Mouse (Mus musculus) kidney, adult 18-20 months (tissue): ENCODE measurements around the gene Smurf1.

Experiments
- DNase-seq: peaks from one replicate; pipeline ENCODE4 v3.0.0; 2021

Gene Smurf1

GRCm38 (mm10) chr5:144952592-144952991 is 13.1 kb downstream of the Smurf1 start:
- no peak for DNase-seq

GRCm38 (mm10) chr5:144950428-144951051 is 15.1 kb downstream of the Smurf1 start:
- DNase-seq: no peak

DNA sequence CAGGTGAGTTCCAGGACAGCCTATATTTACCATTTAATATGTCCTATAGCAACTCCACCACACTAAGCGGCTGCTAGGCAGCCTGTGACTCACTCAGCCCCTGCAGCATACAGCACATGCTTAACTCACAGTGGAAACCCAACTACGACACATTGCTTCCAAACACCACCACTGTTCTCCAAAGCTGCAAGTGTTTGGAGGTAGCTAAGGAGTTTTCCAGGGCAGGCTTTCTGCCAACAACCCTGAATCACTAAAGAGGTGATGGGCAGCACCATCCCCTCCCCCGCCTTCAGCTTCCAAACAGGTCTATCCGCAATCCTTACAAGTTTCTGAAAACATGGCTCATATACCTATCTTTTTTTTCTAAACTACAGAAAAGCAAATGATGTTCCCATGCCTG is 15.8 kb downstream of the Smurf1 start:
- DNase-seq: no peak

DNA sequence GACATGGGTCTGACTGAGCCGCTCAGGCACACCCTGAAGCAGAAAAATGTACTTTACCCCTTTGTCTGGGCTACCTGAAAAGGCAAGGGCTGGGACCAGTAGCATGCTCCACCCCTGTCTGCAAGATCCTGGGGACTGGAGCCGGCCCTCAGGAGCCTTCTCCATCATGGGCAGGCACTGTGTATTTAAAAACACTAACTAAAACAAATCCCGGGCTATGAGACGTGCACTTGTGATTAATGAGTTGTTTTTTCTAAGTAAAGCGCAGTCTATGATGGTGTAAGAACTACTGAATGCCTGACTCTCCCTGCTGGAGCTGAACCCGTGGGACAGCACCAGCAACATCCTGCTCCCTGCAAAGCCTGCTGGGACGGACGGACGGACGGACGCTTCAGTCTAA is 17.2 kb downstream of the Smurf1 start:
- DNase-seq: no peak

DNA sequence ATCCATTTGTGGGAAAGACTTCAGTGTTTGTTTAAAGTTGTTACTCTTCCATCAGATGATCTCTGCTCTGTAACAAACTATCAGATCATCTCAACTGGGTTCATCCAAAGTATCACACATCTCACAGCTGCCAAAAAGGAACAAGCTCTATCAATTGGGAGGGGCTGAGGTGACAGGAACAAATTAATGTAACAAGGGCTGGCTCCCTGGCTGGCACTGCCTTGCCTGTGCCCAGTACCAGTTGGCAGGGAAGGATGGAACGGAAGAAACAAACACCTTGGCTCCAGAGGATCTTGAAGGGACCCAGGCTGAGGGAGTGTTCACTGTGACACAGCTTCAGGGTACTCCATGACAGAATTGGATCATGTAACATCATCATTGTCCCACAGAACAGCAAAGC is 17.6 kb downstream of the Smurf1 start:
- no peak for DNase-seq

- no peak for DNase-seq
Measured at GRCm38 (mm10) chr5:144946032-144946431, 19.6 kb downstream of the Smurf1 start.

- DNase-seq: no peak
Measured at GRCm38 (mm10) chr5:144944932-144945331, 20.7 kb downstream of the Smurf1 start.

- DNase-seq: no peak
Measured at GRCm38 (mm10) chr5:144944370-144944769, 21.3 kb downstream of the Smurf1 start.

- no peak for DNase-seq
Measured at GRCm38 (mm10) chr5:144943346-144943745, 22.3 kb downstream of the Smurf1 start.

GRCm38 (mm10) chr5:144942431-144942830 is 23.2 kb downstream of the Smurf1 start:
- DNase-seq: no peak

DNA sequence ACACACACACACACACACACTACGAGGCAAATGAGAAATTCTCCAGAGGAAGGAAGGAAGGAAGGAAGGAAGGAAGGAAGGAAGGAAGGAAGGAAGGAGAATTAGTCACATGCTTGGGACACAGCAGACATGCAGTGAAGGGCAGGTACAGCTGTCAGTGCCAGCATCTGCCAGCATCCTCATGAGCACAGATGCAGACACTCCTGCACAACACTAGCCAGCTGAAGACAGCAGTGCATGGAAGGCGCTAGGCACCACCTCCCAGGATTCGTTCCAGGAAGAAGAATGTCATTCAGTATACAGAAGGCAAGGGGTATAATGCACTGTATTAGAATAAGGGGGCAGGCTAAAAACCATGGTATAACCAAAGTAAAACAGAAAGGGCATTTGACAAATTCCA is 24.7 kb downstream of the Smurf1 start:
- DNase-seq: no peak

- DNase-seq: no peak
Measured at GRCm38 (mm10) chr5:144937304-144937703, 28.3 kb downstream of the Smurf1 start.

GRCm38 (mm10) chr5:144933486-144933885 is 32.2 kb downstream of the Smurf1 start:
- DNase-seq: no peak

DNA sequence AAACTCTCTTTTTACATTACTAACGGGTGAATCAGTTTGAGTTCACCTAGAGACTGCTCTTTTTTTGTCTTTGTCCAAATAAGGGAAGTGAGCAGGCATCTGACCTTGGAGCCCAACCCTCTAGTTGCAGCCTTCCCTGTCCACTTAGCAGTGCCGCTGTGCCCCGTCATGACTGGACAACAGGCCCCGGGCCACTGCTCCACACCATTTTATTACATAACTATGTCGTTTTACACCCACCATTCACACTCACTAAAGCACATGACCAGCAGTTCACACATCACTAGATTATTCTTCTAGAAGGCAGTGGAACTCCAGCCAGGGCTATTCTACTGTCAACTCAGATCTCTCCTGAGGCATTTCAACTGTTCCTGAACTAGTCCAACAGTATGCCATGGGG is 33.8 kb downstream of the Smurf1 start:
- no peak for DNase-seq

DNA sequence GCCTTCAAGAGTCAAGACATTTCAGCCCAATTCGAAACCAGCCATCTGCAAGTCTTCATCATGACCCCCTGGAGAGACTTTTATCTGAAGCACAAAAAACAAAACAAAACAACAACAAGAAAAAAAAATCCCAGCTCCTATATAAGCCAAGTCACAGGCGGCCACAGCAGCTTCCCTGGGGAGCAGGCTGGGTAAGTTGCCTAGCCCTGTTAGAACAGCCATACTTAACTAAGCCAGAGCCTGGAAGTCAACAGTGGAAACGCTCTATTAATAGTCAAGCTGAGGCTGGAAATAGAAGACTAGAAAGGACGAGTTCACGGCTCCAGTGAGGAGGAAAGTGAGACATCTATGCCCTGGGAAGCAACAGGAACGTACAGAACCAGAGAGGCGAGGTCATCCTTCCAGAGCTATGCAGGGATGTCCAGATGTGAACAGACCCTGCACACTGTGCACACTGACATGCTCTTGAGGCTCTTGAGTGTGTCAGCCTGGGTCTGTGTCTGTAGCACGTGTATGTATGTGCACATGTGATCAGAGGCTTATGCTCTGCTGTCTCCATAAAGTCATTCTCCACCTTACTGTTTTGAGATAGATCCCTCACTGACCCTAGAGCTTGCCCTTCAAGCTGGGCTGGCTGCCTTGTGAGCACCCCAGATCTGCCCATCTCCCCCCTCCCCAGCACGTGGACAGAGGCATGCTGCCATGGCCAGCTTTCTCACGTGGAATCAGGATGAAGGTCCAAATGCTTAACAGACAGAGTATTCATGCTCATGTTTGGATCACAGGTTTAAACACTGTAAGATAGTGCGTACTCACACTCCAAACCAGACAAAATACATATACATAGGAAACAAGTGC is 36.6 kb downstream of the Smurf1 start:
- DNase-seq: peak; percentile 25

GRCm38 (mm10) chr5:144926275-144926674 is 39.4 kb downstream of the Smurf1 start:
- DNase-seq: no peak

- DNase-seq: no peak
Measured at GRCm38 (mm10) chr5:144923351-144923750, 42.3 kb downstream of the Smurf1 start.

DNA sequence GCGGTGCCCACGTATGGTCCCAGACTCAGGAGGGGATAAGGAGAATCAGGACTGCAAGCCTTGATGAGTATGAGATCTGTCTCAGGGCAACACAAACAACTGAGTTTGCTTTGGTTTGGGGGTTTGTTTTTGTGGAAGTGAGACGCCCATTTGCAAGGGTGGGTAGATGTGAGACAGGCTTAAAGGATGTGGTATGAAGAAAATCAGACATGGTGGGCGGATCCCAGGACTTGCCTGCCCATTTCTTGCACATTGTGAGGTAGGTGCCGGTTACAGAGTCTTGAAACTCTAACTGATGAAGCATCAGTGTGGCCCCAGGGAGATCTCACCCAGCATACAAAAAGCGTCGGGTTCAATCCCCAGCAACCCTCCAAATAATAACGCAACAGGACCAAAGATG is 45.9 kb downstream of the Smurf1 start:
- no peak for DNase-seq

- DNase-seq: no peak
Measured at GRCm38 (mm10) chr5:144919194-144919593, 46.5 kb downstream of the Smurf1 start.

DNA sequence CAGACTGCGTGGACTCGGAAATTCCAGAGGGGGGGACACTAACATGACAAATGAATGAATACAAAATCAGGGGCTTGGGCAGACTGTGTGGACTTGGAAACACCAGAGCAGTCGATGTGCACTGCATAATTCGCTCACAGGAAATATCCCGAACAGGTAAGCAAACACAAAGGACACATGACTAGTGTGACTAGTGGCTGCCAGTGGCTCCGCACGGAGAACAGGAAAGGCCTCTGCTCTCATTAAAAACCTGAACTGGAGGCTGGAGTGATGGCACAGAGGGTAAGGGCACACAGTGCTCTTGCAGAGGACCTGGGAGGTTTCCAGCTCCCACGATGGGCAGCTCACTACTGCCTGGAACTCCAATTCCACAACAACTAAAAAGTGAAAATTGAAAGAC is 47.4 kb downstream of the Smurf1 start:
- DNase-seq: no peak

GRCm38 (mm10) chr5:144917172-144917571 is 48.5 kb downstream of the Smurf1 start:
- DNase-seq: no peak

DNA sequence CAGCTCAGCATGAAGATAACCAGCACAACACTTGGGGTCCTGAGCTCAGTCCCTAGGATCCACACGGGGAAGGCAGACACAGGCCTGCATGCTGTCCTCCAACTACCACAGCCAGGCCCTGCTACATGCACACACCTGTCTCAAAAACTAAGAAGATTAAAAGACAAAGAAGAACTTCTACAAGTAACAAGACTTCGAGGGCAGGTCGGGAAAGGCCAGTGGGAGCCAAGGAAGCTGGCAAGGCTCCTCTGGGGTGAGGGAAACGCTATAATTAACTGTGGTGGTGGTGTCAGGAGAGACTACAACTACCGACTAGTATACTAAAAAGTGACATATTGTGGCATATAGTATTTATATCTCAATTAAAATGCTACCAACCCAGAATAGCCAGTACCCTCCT is 49.8 kb downstream of the Smurf1 start:
- DNase-seq: no peak

- DNase-seq: no peak
Measured at GRCm38 (mm10) chr5:144914433-144914906, 51.2 kb downstream of the Smurf1 start.

- DNase-seq: no peak
Measured at GRCm38 (mm10) chr5:144913923-144914322, 51.7 kb downstream of the Smurf1 start.
